Mouse (Mus musculus) bone marrow, adult 2 months (tissue): ENCODE measurements around the gene Micu1.

Source experiments
- CTCF ChIP-seq: fragments of 200-500 bp; IDR thresholded peaks from 2 replicates; pipeline ENCODE4 v1.5.1; 2011; ENCODE audit warnings: low read length, control low read depth; ENCODE audit not compliant: control insufficient read depth, insufficient read depth
- POLR2A ChIP-seq: fragments of 200-500 bp; IDR thresholded peaks from 2 replicates; pipeline ENCODE4 v1.6.1; 2011; ENCODE audit warnings: low read depth, mild to moderate bottlenecking, control low read depth, low read length, borderline replicate concordance; ENCODE audit not compliant: control insufficient read depth

- no peak for TF ChIP-seq POLR2A
- TF ChIP-seq CTCF, result no peak
These were observed 206.6 kb downstream of the Micu1 start for GRCm38 (mm10) chr10:59908776-59909315.
